Mouse (Mus musculus): ENCODE results near the gene Dnm2. TPM values are rescaled to one million over a fixed set of nuclear protein-coding genes. Genes with fewer than 3 reads are reported as not detected.

The Dnm2 gene
- polyA plus RNA-seq, 1 experiment from 2014 or later: 66.4 TPM

GRCm38 (mm10) chr9:21556996-21557395 is 132.3 kb downstream of the Dnm2 start:
- DNase-seq (ENCODE audit: low spot score) (no peak), ATAC-seq (ENCODE audit: insufficient number of reproducible peaks, low FRiP score, low TSS enrichment, low read depth) (no peak)
- Histone ChIP-seq H3K4me1 (ENCODE audit: control insufficient read depth, insufficient read depth, low read length) (no peaks in the 10 kb centered on the region), H3K4me3 (ENCODE audit: low read depth, low read length) (no peak overlapping the region), H3K36me3 (ENCODE audit: control insufficient read depth, insufficient read depth, low read length) (no peaks in the 10 kb centered on the region; the same call in 1 of the 2 replicates), H3K27ac (replicated peaks; ENCODE audit: low read depth, low read length) (no peak overlapping the region), H3K27me3 (ENCODE audit: control insufficient read depth, insufficient read depth, low read length) (no peaks in the 10 kb centered on the region), H3K9ac (ENCODE audit: low read length) (no peak overlapping the region), H3K4me2 (ENCODE audit: low read depth, severe bottlenecking) (no peak overlapping the region), H3K9me3 (ENCODE audit: control insufficient read depth, low read length) (no peaks in the 10 kb centered on the region)
- WGBS: 92% methylated on average over 2 of the region's 2 CpGs

Small RNA genes within 50 kb of the gene (microRNA-seq; reads per million reads assigned to microRNA genes)
- 34.8 reads per million, percentile 37 among the genes with 10 or more reads in this experiment for gene Mir199a-1

Other genes starting within 250 kb of the Dnm2 start
- gene Keap1, start 185.5 kb upstream of the Dnm2 start, polyA plus RNA-seq (2014; fragmentation: Nextera tagmentation; extraction: Ambion mirVana): 31.1 and 35.2 TPM in 2 replicates
- 0.38 and 0.39 TPM in 2 replicates for gene S1pr5, start 176.5 kb upstream of the Dnm2 start, polyA plus RNA-seq (2014; fragmentation: Nextera tagmentation; extraction: Ambion mirVana)
- gene Atg4d, start 159.6 kb upstream of the Dnm2 start, polyA plus RNA-seq (2014; fragmentation: Nextera tagmentation; extraction: Ambion mirVana): 29.5 and 31.9 TPM in 2 replicates
- 14.1 and 16.2 TPM in 2 replicates for gene Kri1, start 136.9 kb upstream of the Dnm2 start, polyA plus RNA-seq (2014; fragmentation: Nextera tagmentation; extraction: Ambion mirVana)
- 40.6 and 42.7 TPM in 2 replicates for gene Cdkn2d, start 133.5 kb upstream of the Dnm2 start, polyA plus RNA-seq (2014; fragmentation: Nextera tagmentation; extraction: Ambion mirVana)
- 8.0 and 8.2 TPM in 2 replicates for gene Ap1m2, start 112.6 kb upstream of the Dnm2 start, polyA plus RNA-seq (2014; fragmentation: Nextera tagmentation; extraction: Ambion mirVana)
- gene Slc44a2, start 104.2 kb upstream of the Dnm2 start, polyA plus RNA-seq (2014; fragmentation: Nextera tagmentation; extraction: Ambion mirVana): 79.9 and 84.5 TPM in 2 replicates
- 268 and 285 TPM in 2 replicates for gene Ilf3, start 57.0 kb upstream of the Dnm2 start, polyA plus RNA-seq (2014; fragmentation: Nextera tagmentation; extraction: Ambion mirVana)
- gene Qtrt1, start 13.1 kb upstream of the Dnm2 start, polyA plus RNA-seq (2014; fragmentation: Nextera tagmentation; extraction: Ambion mirVana): 48.3 and 50.3 TPM in 2 replicates
- 97.0 and 99.6 TPM in 2 replicates for gene Tmed1, start 85.3 kb downstream of the Dnm2 start, polyA plus RNA-seq (2014; fragmentation: Nextera tagmentation; extraction: Ambion mirVana)
- gene AB124611, start 101.3 kb downstream of the Dnm2 start, polyA plus RNA-seq (2014; fragmentation: Nextera tagmentation; extraction: Ambion mirVana): 2.5 and 3.2 TPM in 2 replicates
- 78.9 and 93.7 TPM in 2 replicates for gene Carm1, start 122.0 kb downstream of the Dnm2 start, polyA plus RNA-seq (2014; fragmentation: Nextera tagmentation; extraction: Ambion mirVana)
- gene Timm29, start 167.8 kb downstream of the Dnm2 start, polyA plus RNA-seq (2014; fragmentation: Nextera tagmentation; extraction: Ambion mirVana): 44.1 and 44.9 TPM in 2 replicates
- 14.0 and 18.0 TPM in 2 replicates for gene Yipf2, start 167.9 kb downstream of the Dnm2 start, polyA plus RNA-seq (2014; fragmentation: Nextera tagmentation; extraction: Ambion mirVana)
- gene Smarca4, start 191.3 kb downstream of the Dnm2 start, polyA plus RNA-seq (2014; fragmentation: Nextera tagmentation; extraction: Ambion mirVana): 143 and 155 TPM in 2 replicates